Mouse (Mus musculus) heart, embryonic 15.5 days (tissue): Measurements from ENCODE around the gene Rnf114. TPM values are rescaled to one million over a fixed set of nuclear protein-coding genes. Genes with fewer than 3 reads are reported as not detected.

Experiments used
- ATAC-seq: fragments of 200-750 bp; cut with Nextera tagmentation; replicated peaks from 2 replicates; pipeline ENCODE4 v1.8.0; 2017; ENCODE audit warnings: low read depth, moderate TSS enrichment; ENCODE audit not compliant: insufficient number of reproducible peaks, insufficient read depth, low FRiP score
- H3K27ac ChIP-seq: fragments of 300-500 bp; sonication (generic); 2 replicates; pipeline ENCODE4 v1.5.1; 2015; ENCODE audit warnings: mild to moderate bottlenecking, inconsistent platforms
- H3K27me3 ChIP-seq: fragments of 300-500 bp; sonication (generic); 2 replicates; pipeline ENCODE4 v1.6.1; 2015; ENCODE audit warnings: inconsistent platforms
- H3K36me3 ChIP-seq: fragments of 300-500 bp; sonication (generic); 2 replicates; pipeline ENCODE4 v1.6.1; 2015; ENCODE audit warnings: mild to moderate bottlenecking, inconsistent platforms
- H3K4me1 ChIP-seq: fragments of 300-500 bp; sonication (generic); replicated peaks from 2 replicates; pipeline ENCODE4 v1.6.1; 2015; ENCODE audit warnings: inconsistent platforms
- H3K4me2 ChIP-seq: fragments of 300-500 bp; sonication (generic); 2 replicates; pipeline ENCODE4 v1.6.1; 2015; ENCODE audit warnings: inconsistent platforms, mild to moderate bottlenecking, moderate library complexity
- H3K4me3 ChIP-seq: fragments of 300-500 bp; sonication (generic); 2 replicates; pipeline ENCODE4 v1.5.1; 2015; ENCODE audit warnings: mild to moderate bottlenecking, inconsistent platforms
- H3K9ac ChIP-seq: fragments of 300-500 bp; sonication (generic); 2 replicates; pipeline ENCODE4 v1.6.1; 2015; ENCODE audit warnings: mild to moderate bottlenecking, inconsistent platforms
- H3K9me3 ChIP-seq: fragments of 300-500 bp; sonication (generic); replicated peaks from 2 replicates; pipeline ENCODE4 v1.6.1; 2016; ENCODE audit warnings: inconsistent platforms
- WGBS: fragments of 180-500 bp; shearing (Covaris S2); methylation state at CpG from one replicate; pipeline ENCODE4 v1.1.7; 2015; ENCODE audit warnings: mixed read lengths; 5-methylcytosine and 5-hydroxymethylcytosine counted together
- polyA plus RNA-seq: library from polyadenylated mRNA; unstranded; fragments of >200 nt; fragmentation: Nextera tagmentation; extraction: Ambion mirVana; gene quantifications from 2 replicates; pipeline ENCODE4 v1.2.1, GENCODE M21; 2015

Gene Rnf114
- polyA plus RNA-seq, 1 experiment from 2014 or later, result 57.9 TPM

GRCm38 (mm10) chr2:167457213-167457612 lies 35.2 kb upstream of the Rnf114 start:
- Histone ChIP-seq H3K9me3 (no peaks in the 10 kb centered on the region), H3K27me3 (no peaks in the 10 kb centered on the region), H3K36me3 (peaks cover 72% of the 10 kb centered on the region)

GRCm38 (mm10) chr2:167458548-167458947 lies 33.9 kb upstream of the Rnf114 start:
- Histone ChIP-seq H3K4me3 (no peak overlapping the region), H3K4me1 (0 out of 2 replicates have a peak, but pooled peaks cover 2% of the 10 kb centered on the region), H3K36me3 (peaks cover 64% of the 10 kb centered on the region; the same call in 1 of the 2 replicates), H3K9ac (no peak overlapping the region), H3K4me2 (no peak overlapping the region), H3K27ac (no peak overlapping the region), H3K9me3 (no peaks in the 10 kb centered on the region), H3K27me3 (no peaks in the 10 kb centered on the region)
- 82% methylated on average over 3 of the region's 3 CpGs for WGBS
- no peak for ATAC-seq

More at GRCm38 (mm10) chr2:167457213-167457612, 35.2 kb upstream of the Rnf114 start:
- 87% methylated on average over 9 of the region's 9 CpGs for WGBS
- H3K4me3 ChIP-seq, result no peak overlapping the region
- H3K9ac ChIP-seq, result no peak overlapping the region
- H3K27ac ChIP-seq, result no peak overlapping the region
- ATAC-seq, result no peak
- no peak overlapping the region for H3K4me2 ChIP-seq
- no peaks in the 10 kb centered on the region for H3K4me1 ChIP-seq

GRCm38 (mm10) chr2:167459071-167459865 lies 33.2 kb upstream of the Rnf114 start:
- ATAC-seq, result no peak
- Histone ChIP-seq H3K27me3 (no peaks in the 10 kb centered on the region), H3K27ac (no peak overlapping the region), H3K4me2 (no peak overlapping the region), H3K4me1 (0 out of 2 replicates have a peak, but pooled peaks cover 2% of the 10 kb centered on the region), H3K9me3 (no peaks in the 10 kb centered on the region), H3K4me3 (no peak overlapping the region), H3K36me3 (peaks cover 58% of the 10 kb centered on the region; the same call in 1 of the 2 replicates), H3K9ac (no peak overlapping the region)
- 93% methylated on average over 6 of the region's 6 CpGs for WGBS

GRCm38 (mm10) chr2:167462954-167463353 lies 29.5 kb upstream of the Rnf114 start:
- Histone ChIP-seq H3K4me3 (no peak overlapping the region), H3K27me3 (no peaks in the 10 kb centered on the region), H3K9ac (no peak overlapping the region), H3K36me3 (peaks cover 45% of the 10 kb centered on the region), H3K27ac (no peak overlapping the region), H3K9me3 (no peaks in the 10 kb centered on the region), H3K4me2 (no peak overlapping the region), H3K4me1 (0 out of 2 replicates have a peak, but pooled peaks cover 2% of the 10 kb centered on the region)
- WGBS, result 52% methylated on average over 6 of the region's 6 CpGs
- ATAC-seq, result peak; percentile 60; the same call in 1 of the 2 replicates

GRCm38 (mm10) chr2:167463802-167464201 lies 28.6 kb upstream of the Rnf114 start:
- Histone ChIP-seq H3K27ac (no peak overlapping the region), H3K27me3 (no peaks in the 10 kb centered on the region), H3K4me3 (no peak overlapping the region), H3K9me3 (no peaks in the 10 kb centered on the region), H3K4me1 (0 out of 2 replicates have a peak, but pooled peaks cover 2% of the 10 kb centered on the region), H3K4me2 (no peak overlapping the region), H3K9ac (no peak overlapping the region), H3K36me3 (peaks cover 42% of the 10 kb centered on the region)
- WGBS, result 91% methylated on average over 5 of the region's 5 CpGs
- no peak for ATAC-seq

- H3K9ac ChIP-seq, result no peak overlapping the region
- no peak overlapping the region for H3K4me2 ChIP-seq
- H3K27ac ChIP-seq, result no peak overlapping the region
- H3K36me3 ChIP-seq, result peaks cover 43% of the 10 kb centered on the region
- H3K9me3 ChIP-seq, result no peaks in the 10 kb centered on the region
- 0 out of 2 replicates have a peak, but pooled peaks cover 2% of the 10 kb centered on the region for H3K4me1 ChIP-seq
- H3K4me3 ChIP-seq, result no peak overlapping the region
- no peak for ATAC-seq
- no peaks in the 10 kb centered on the region for H3K27me3 ChIP-seq
- WGBS, result 87% methylated on average over 3 of the region's 3 CpGs
Measured at GRCm38 (mm10) chr2:167465951-167466350, 26.5 kb upstream of the Rnf114 start.

- no peak for ATAC-seq
- Histone ChIP-seq H3K9ac (no peak overlapping the region), H3K4me3 (no peak overlapping the region), H3K4me1 (0 out of 2 replicates have a peak, but pooled peaks cover 2% of the 10 kb centered on the region), H3K27ac (no peak overlapping the region), H3K9me3 (no peaks in the 10 kb centered on the region), H3K36me3 (peaks cover 51% of the 10 kb centered on the region), H3K27me3 (no peaks in the 10 kb centered on the region), H3K4me2 (no peak overlapping the region)
- 70% methylated on average over 5 of the region's 5 CpGs for WGBS
Measured at GRCm38 (mm10) chr2:167467214-167467613, 25.2 kb upstream of the Rnf114 start.

GRCm38 (mm10) chr2:167468444-167468843 lies 24.0 kb upstream of the Rnf114 start:
- H3K36me3 ChIP-seq, result peaks cover 60% of the 10 kb centered on the region
- no peaks in the 10 kb centered on the region for H3K9me3 ChIP-seq
- H3K27me3 ChIP-seq, result no peaks in the 10 kb centered on the region
- no peak overlapping the region for H3K4me2 ChIP-seq
- WGBS, result 78% methylated on average over 6 of the region's 6 CpGs
- ATAC-seq, result no peak
- no peak overlapping the region for H3K4me3 ChIP-seq
- H3K27ac ChIP-seq, result no peak overlapping the region
- no peaks in the 10 kb centered on the region for H3K4me1 ChIP-seq
- H3K9ac ChIP-seq, result no peak overlapping the region

GRCm38 (mm10) chr2:167470611-167471010 lies 21.8 kb upstream of the Rnf114 start:
- Histone ChIP-seq H3K27me3 (no peaks in the 10 kb centered on the region), H3K4me2 (no peak overlapping the region), H3K4me3 (no peak overlapping the region), H3K9ac (no peak overlapping the region), H3K27ac (no peak overlapping the region), H3K36me3 (peaks cover 67% of the 10 kb centered on the region), H3K9me3 (no peaks in the 10 kb centered on the region), H3K4me1 (peaks cover 2% of the 10 kb centered on the region)
- WGBS, result 88% methylated on average over 3 of the region's 3 CpGs
- ATAC-seq, result no peak

GRCm38 (mm10) chr2:167471585-167471984 lies 20.9 kb upstream of the Rnf114 start:
- no peak overlapping the region for H3K4me3 ChIP-seq
- H3K27me3 ChIP-seq, result no peaks in the 10 kb centered on the region
- no peak overlapping the region for H3K27ac ChIP-seq
- 83% methylated on average over 6 of the region's 6 CpGs for WGBS
- no peak for ATAC-seq
- peaks cover 12% of the 10 kb centered on the region for H3K4me1 ChIP-seq
- peaks cover 57% of the 10 kb centered on the region for H3K36me3 ChIP-seq
- no peak overlapping the region for H3K9ac ChIP-seq
- H3K4me2 ChIP-seq, result no peak overlapping the region
- no peaks in the 10 kb centered on the region for H3K9me3 ChIP-seq

- Histone ChIP-seq H3K4me3 (no peak overlapping the region), H3K9ac (no peak overlapping the region), H3K4me1 (peaks cover 19% of the 10 kb centered on the region), H3K9me3 (no peaks in the 10 kb centered on the region), H3K27me3 (no peaks in the 10 kb centered on the region), H3K4me2 (no peak overlapping the region), H3K27ac (no peak overlapping the region), H3K36me3 (peaks cover 48% of the 10 kb centered on the region)
- no peak for ATAC-seq
- WGBS, result 79% methylated on average over 6 of the region's 6 CpGs
Measured at GRCm38 (mm10) chr2:167474218-167474617, 18.2 kb upstream of the Rnf114 start.

- WGBS, result 74% methylated on average over 5 of the region's 5 CpGs
- no peak overlapping the region for H3K4me2 ChIP-seq
Measured at GRCm38 (mm10) chr2:167475596-167475995, 16.8 kb upstream of the Rnf114 start.

More at GRCm38 (mm10) chr2:167475596-167475995, 16.8 kb upstream of the Rnf114 start:
- Histone ChIP-seq H3K9ac (no peak overlapping the region), H3K9me3 (no peaks in the 10 kb centered on the region), H3K4me3 (no peak overlapping the region), H3K36me3 (peaks cover 34% of the 10 kb centered on the region), H3K27ac (peak overlapping the region; percentile 70), H3K27me3 (no peaks in the 10 kb centered on the region), H3K4me1 (peaks cover 19% of the 10 kb centered on the region)
- ATAC-seq, result no peak
